Mouse (Mus musculus) liver, embryonic 11.5 days (tissue): ENCODE results near the gene C2. TPM values are rescaled to one million over a fixed set of nuclear protein-coding genes. Genes with fewer than 3 reads are reported as not detected.
A peak's percentile ranks its signal among the peaks of the same experiment; 100 is the strongest.

Source experiments
- ATAC-seq: fragments of 200-750 bp; cut with Nextera tagmentation; replicated peaks from 2 replicates; pipeline ENCODE4 v1.8.0; 2017; ENCODE audit warnings: moderate number of reproducible peaks, mild to moderate bottlenecking, moderate TSS enrichment, moderate library complexity; ENCODE audit not compliant: low FRiP score
- DNase-seq: peaks from one replicate; pipeline ENCODE4 v3.0.0-alpha.2; 2017; ENCODE audit warnings: low spot score
- H3K27ac ChIP-seq: fragments of 300-500 bp; sonication (generic); 2 replicates; pipeline ENCODE4 v1.5.1; 2014; ENCODE audit warnings: mild to moderate bottlenecking, low read depth, low read length, control low read depth
- H3K27me3 ChIP-seq: fragments of 300-500 bp; sonication (generic); replicated peaks from 2 replicates; pipeline ENCODE4 v1.6.1; 2014; ENCODE audit warnings: low read length, mixed read lengths; ENCODE audit not compliant: control insufficient read depth, insufficient read depth
- H3K36me3 ChIP-seq: fragments of 300-500 bp; sonication (generic); 2 replicates; pipeline ENCODE4 v1.6.1; 2014; ENCODE audit warnings: mild to moderate bottlenecking, low read length, moderate library complexity, mixed read lengths; ENCODE audit not compliant: control insufficient read depth, insufficient read depth
- H3K4me1 ChIP-seq: fragments of 300-500 bp; sonication (generic); replicated peaks from 2 replicates; pipeline ENCODE4 v1.6.1; 2014; ENCODE audit warnings: low read length, mixed read lengths; ENCODE audit not compliant: control insufficient read depth, insufficient read depth
- H3K4me2 ChIP-seq: fragments of 300-500 bp; sonication (generic); 2 replicates; pipeline ENCODE4 v1.6.1; 2014; ENCODE audit warnings: mild to moderate bottlenecking, control low read depth, moderate library complexity
- H3K4me3 ChIP-seq: fragments of 300-500 bp; sonication (generic); 2 replicates; pipeline ENCODE4 v1.5.1; 2014; ENCODE audit warnings: low read depth, low read length, control low read depth
- H3K9ac ChIP-seq: fragments of 300-500 bp; sonication (generic); 2 replicates; pipeline ENCODE4 v1.6.1; 2014; ENCODE audit warnings: low read depth, low read length, control low read depth
- H3K9me3 ChIP-seq: fragments of 300-500 bp; sonication (generic); 2 replicates; pipeline ENCODE4 v1.6.1; 2016; ENCODE audit warnings: low read length, inconsistent platforms, mixed read lengths; ENCODE audit not compliant: control insufficient read depth
- WGBS: fragments of 180-500 bp; shearing (Covaris S2); extraction: QIAGEN DNeasy Blood & Tissue Kit; methylation state at CpG from one replicate; pipeline ENCODE4 v1.1.7; 2014; 5-methylcytosine and 5-hydroxymethylcytosine counted together
- polyA plus RNA-seq: library from polyadenylated mRNA; unstranded; fragments of >200 nt; fragmentation: Nextera tagmentation; extraction: Ambion mirVana; gene quantifications from 2 replicates; pipeline ENCODE4 v1.2.1, GENCODE M21; 2014

The C2 gene
- polyA plus RNA-seq, 1 experiment from 2014 or later = 9.0 TPM

GRCm38 (mm10) chr17:34934031-34934430 is 36.0 kb upstream of the C2 start:
- H3K4me1 ChIP-seq = peaks cover 15% of the 10 kb centered on the region

GRCm38 (mm10) chr17:34932287-34932686 is 34.2 kb upstream of the C2 start:
- DNase-seq (no peak), ATAC-seq (no peak)
- peak overlapping the region; percentile 82 for H3K9ac ChIP-seq
- H3K4me3 ChIP-seq = peak overlapping the region; percentile 67
- 73% methylated on average over 8 of the region's 8 CpGs for WGBS
- H3K4me2 ChIP-seq = peak overlapping the region; percentile 97
- no peaks in the 10 kb centered on the region for H3K27me3 ChIP-seq
- H3K27ac ChIP-seq = no peak overlapping the region
- H3K9me3 ChIP-seq = no peaks in the 10 kb centered on the region
- H3K4me1 ChIP-seq = peaks cover 15% of the 10 kb centered on the region
- H3K36me3 ChIP-seq = no peaks in the 10 kb centered on the region; the same call in 1 of the 2 replicates

More at GRCm38 (mm10) chr17:34934031-34934430, 36.0 kb upstream of the C2 start:
- Histone ChIP-seq H3K9me3 (no peaks in the 10 kb centered on the region), H3K4me2 (peak overlapping the region; percentile 23), H3K9ac (no peak overlapping the region), H3K27ac (no peak overlapping the region), H3K36me3 (no peaks in the 10 kb centered on the region; the same call in 1 of the 2 replicates), H3K4me3 (no peak overlapping the region), H3K27me3 (no peaks in the 10 kb centered on the region)
- no peak for ATAC-seq
- WGBS = 73% methylated on average over 24 of the region's 24 CpGs
- DNase-seq = no peak

- peaks cover 15% of the 10 kb centered on the region for H3K4me1 ChIP-seq
- H3K9ac ChIP-seq = peak overlapping the region; percentile 82
- H3K4me2 ChIP-seq = peak overlapping the region; percentile 97
- no peaks in the 10 kb centered on the region for H3K27me3 ChIP-seq
- no peaks in the 10 kb centered on the region; the same call in 1 of the 2 replicates for H3K36me3 ChIP-seq
- WGBS = 7% methylated on average over 14 of the region's 14 CpGs
- no peak for DNase-seq
- no peaks in the 10 kb centered on the region for H3K9me3 ChIP-seq
- H3K4me3 ChIP-seq = peak overlapping the region; percentile 67
- peak; percentile 19 for ATAC-seq
- no peak overlapping the region for H3K27ac ChIP-seq
Measured at GRCm38 (mm10) chr17:34931735-34932098, 33.7 kb upstream of the C2 start.

- WGBS = under 1% methylated on average over 38 of the region's 38 CpGs
- Histone ChIP-seq H3K4me2 (peak within 1 kb of the TSS; percentile 97), H3K9me3 (no peaks in the 10 kb centered on the region), H3K9ac (peak within 1 kb of the TSS; percentile 82), H3K27ac (peak within 1 kb of the TSS; percentile 28; the same call in 1 of the 2 replicates), H3K4me1 (peaks cover 15% of the 10 kb centered on the region), H3K4me3 (peak within 1 kb of the TSS; percentile 67), H3K27me3 (no peaks in the 10 kb centered on the region), H3K36me3 (no peaks in the 10 kb centered on the region; the same call in 1 of the 2 replicates)
- DNase-seq (peak; percentile 93), ATAC-seq (peak; percentile 95)
Measured at GRCm38 (mm10) chr17:34931061-34931734, 33.1 kb upstream of the C2 start, which contains the start of gene Neu1. Gene Neu1 (plus strand): TSS chr17:34931253.

GRCm38 (mm10) chr17:34928841-34929240 is 30.8 kb upstream of the C2 start:
- Histone ChIP-seq H3K4me2 (no peak overlapping the region), H3K36me3 (no peaks in the 10 kb centered on the region; the same call in 1 of the 2 replicates), H3K27me3 (no peaks in the 10 kb centered on the region), H3K27ac (no peak overlapping the region), H3K4me1 (peaks cover 9% of the 10 kb centered on the region), H3K9me3 (no peaks in the 10 kb centered on the region), H3K9ac (no peak overlapping the region), H3K4me3 (no peak overlapping the region)
- ATAC-seq = no peak
- 40% methylated on average over 4 of the region's 4 CpGs for WGBS
- DNase-seq = no peak

GRCm38 (mm10) chr17:34927306-34928019 is 29.4 kb upstream of the C2 start:
- ATAC-seq = no peak

GRCm38 (mm10) chr17:34924258-34924657 is 26.2 kb upstream of the C2 start:
- 70% methylated on average over 5 of the region's 5 CpGs for WGBS
- Histone ChIP-seq H3K9me3 (no peaks in the 10 kb centered on the region), H3K27me3 (no peaks in the 10 kb centered on the region), H3K27ac (no peak overlapping the region), H3K36me3 (no peaks in the 10 kb centered on the region), H3K4me3 (no peak overlapping the region), H3K9ac (no peak overlapping the region), H3K4me1 (no peaks in the 10 kb centered on the region), H3K4me2 (no peak overlapping the region)
- ATAC-seq = no peak
- DNase-seq = no peak

More at GRCm38 (mm10) chr17:34927306-34928019, 29.4 kb upstream of the C2 start:
- no peaks in the 10 kb centered on the region for H3K27me3 ChIP-seq
- 80% methylated on average over 18 of the region's 18 CpGs for WGBS
- H3K9ac ChIP-seq = no peak overlapping the region
- no peak overlapping the region for H3K27ac ChIP-seq
- no peak overlapping the region for H3K4me2 ChIP-seq
- no peak overlapping the region for H3K4me3 ChIP-seq
- no peaks in the 10 kb centered on the region; the same call in 1 of the 2 replicates for H3K36me3 ChIP-seq
- H3K4me1 ChIP-seq = peaks cover 5% of the 10 kb centered on the region
- DNase-seq = no peak
- no peaks in the 10 kb centered on the region for H3K9me3 ChIP-seq

GRCm38 (mm10) chr17:34922939-34923338 is 24.9 kb upstream of the C2 start:
- Histone ChIP-seq H3K9me3 (no peaks in the 10 kb centered on the region), H3K9ac (no peak overlapping the region), H3K4me3 (no peak overlapping the region), H3K4me2 (no peak overlapping the region), H3K27me3 (no peaks in the 10 kb centered on the region), H3K27ac (no peak overlapping the region), H3K36me3 (no peaks in the 10 kb centered on the region), H3K4me1 (no peaks in the 10 kb centered on the region)
- 42% methylated on average over 6 of the region's 6 CpGs for WGBS
- ATAC-seq (no peak), DNase-seq (no peak)
